Mouse (Mus musculus) forebrain, postnatal 0 days (tissue): ENCODE measurements around the gene Gimap4. TPM values are rescaled to one million over a fixed set of nuclear protein-coding genes. Genes with fewer than 3 reads are reported as not detected.

Source experiments
- ATAC-seq: fragments of 200-750 bp; cut with Nextera tagmentation; 2 replicates; pipeline ENCODE4 v1.8.0; 2017; ENCODE audit warnings: mild to moderate bottlenecking, moderate library complexity
- DNase-seq: peaks from one replicate; pipeline ENCODE4 v3.0.0-alpha.2; 2015
- H3K27ac ChIP-seq: fragments of 300-500 bp; sonication (generic); 2 replicates; pipeline ENCODE4 v1.5.1; 2014; ENCODE audit warnings: low read depth, mild to moderate bottlenecking, antibody characterized with exemption, low read length, moderate library complexity, mixed read lengths
- H3K27me3 ChIP-seq: fragments of 300-500 bp; sonication (generic); 2 replicates; pipeline ENCODE4 v1.6.1; 2014; ENCODE audit warnings: mild to moderate bottlenecking, low read length, mixed read lengths; ENCODE audit not compliant: insufficient read depth
- H3K36me3 ChIP-seq: fragments of 300-500 bp; sonication (generic); 2 replicates; pipeline ENCODE4 v1.6.1; 2014; ENCODE audit warnings: mild to moderate bottlenecking, moderate library complexity; ENCODE audit not compliant: insufficient read depth
- H3K4me1 ChIP-seq: fragments of 300-500 bp; sonication (generic); 2 replicates; pipeline ENCODE4 v1.6.1; 2014; ENCODE audit warnings: antibody characterized with exemption; ENCODE audit not compliant: insufficient read depth
- H3K4me2 ChIP-seq: fragments of 300-500 bp; sonication (generic); 2 replicates; pipeline ENCODE4 v1.6.1; 2014; ENCODE audit warnings: low read depth, mild to moderate bottlenecking, moderate library complexity
- H3K4me3 ChIP-seq: fragments of 300-500 bp; sonication (generic); 2 replicates; pipeline ENCODE4 v1.5.1; 2014; ENCODE audit warnings: low read depth, low read length, mixed read lengths
- H3K9ac ChIP-seq: fragments of 300-500 bp; sonication (generic); 2 replicates; pipeline ENCODE4 v1.6.1; 2014; ENCODE audit warnings: mild to moderate bottlenecking
- H3K9me3 ChIP-seq: fragments of 300-500 bp; sonication (generic); 2 replicates; pipeline ENCODE4 v1.6.1; 2016; ENCODE audit warnings: low read length
- CTCF ChIP-seq: sonication (generic); IDR thresholded peaks from 2 replicates; pipeline ENCODE4 v1.5.1; 2016; ENCODE audit warnings: antibody characterized with exemption, control low read depth, low read depth
- WGBS: fragments of 180-500 bp; shearing (Covaris S2); extraction: QIAGEN DNeasy Blood & Tissue Kit; methylation state at CpG from one replicate; pipeline ENCODE4 v1.1.7; 2014; 5-methylcytosine and 5-hydroxymethylcytosine counted together
- polyA plus RNA-seq: library from polyadenylated mRNA; unstranded; fragments of >200 nt; fragmentation: Nextera tagmentation; extraction: Ambion mirVana; gene quantifications from 2 replicates; pipeline ENCODE4 v1.2.1, GENCODE M21; 2015
- total RNA-seq: library from RNA; depleted of rRNA; stranded (reverse); fragments of >200 nt; gene quantifications from 2 replicates; pipeline ENCODE4 v1.2.3, GENCODE M21; 2014

Gimap4 gene
- total and polyA plus RNA-seq, 2 experiments from 2014 or later: 0.48 to 0.52 TPM

DNA sequence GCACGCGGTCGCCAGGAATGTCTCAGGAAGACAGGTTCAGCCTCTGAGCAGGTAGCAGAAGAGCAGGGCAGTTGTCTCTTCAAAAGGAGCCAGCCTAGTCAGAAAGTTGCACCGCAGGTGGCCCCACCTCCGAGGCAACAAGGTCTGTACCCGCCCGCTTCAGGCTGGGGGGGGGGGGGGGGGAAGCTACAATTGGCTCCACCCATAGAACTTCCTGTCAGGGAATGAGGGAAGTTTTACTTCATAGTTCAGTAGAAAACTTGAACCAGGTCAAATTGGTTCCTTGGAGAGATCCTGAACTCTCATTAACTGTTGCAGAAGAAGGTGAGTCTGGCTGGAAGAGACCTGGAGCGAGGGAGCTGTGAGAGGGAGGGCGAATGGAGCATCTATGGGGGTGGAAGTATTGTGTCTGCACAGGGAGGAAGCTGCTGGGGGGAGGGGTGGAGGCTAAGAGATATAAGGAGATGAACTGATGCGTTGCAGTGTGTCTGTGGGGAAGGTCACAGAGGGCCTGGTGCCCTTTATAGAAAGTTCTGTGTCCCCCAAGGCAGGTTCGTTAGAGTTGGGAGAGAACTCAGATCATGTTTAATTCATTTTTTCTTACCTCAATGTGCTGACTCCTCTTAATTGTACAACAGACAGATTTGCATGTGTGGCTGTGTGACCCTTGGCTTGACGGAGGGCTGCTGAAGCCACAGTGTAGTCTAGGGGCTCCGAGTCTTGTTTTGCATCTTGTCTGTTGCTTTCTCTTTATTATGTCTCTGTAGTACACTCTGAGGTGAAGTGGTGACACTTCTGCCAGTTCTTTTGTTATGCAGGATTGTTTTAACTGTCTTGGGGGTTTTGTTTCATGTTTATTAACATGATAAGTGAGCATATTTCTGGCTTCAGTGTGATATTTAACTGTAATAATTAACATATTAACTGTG, 8.2 kb upstream of the Gimap4 start, which contains the start of gene Gimap9:
Gene Gimap9, plus strand, starts transcription at position 199 of the 929 bp plus-strand sequence.
- TF ChIP-seq CTCF: no peak

DNA sequence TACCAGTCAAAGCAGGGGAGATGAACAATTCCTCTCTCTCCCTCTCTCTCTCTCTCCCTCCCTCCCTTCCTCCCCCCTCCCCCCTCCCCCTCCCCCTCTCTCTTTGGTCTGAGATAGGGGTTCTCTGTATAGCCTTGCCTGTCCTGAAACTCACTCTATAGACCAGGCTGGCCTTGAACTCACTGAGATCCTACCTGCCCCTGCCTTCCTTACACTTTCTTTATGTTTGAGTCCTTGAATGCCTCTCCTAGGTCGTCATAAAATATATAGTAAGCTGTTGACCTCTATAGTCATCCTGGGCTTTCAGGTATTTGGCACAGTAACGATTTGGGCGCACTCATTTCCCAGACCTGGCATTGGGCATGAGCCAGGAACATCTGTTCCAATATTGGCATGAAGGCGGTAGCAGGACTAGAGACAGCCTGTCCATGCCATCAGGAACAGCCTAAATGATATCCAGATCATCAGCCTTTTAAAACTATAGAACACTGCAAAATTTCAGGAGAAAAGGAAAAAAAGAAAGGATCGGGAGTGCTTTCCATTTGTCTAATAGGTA, 7.4 kb upstream of the Gimap4 start:
- no peaks in the 10 kb centered on the region for H3K9me3 ChIP-seq

More for the DNA sequence above, 8.2 kb upstream of the Gimap4 start, which contains the start of gene Gimap9:
- ATAC-seq (no peak), DNase-seq (no peak)
- Histone ChIP-seq H3K4me1 (no peaks in the 10 kb centered on the region), H3K9me3 (no peaks in the 10 kb centered on the region), H3K36me3 (no peaks in the 10 kb centered on the region), H3K4me2 (peak within 1 kb of the TSS; percentile 6), H3K27me3 (no peaks in the 10 kb centered on the region), H3K9ac (no peak within 1 kb of the TSS), H3K4me3 (no peak within 1 kb of the TSS), H3K27ac (no peak within 1 kb of the TSS)
- WGBS: 25% methylated on average over 13 of the region's 13 CpGs

DNA sequence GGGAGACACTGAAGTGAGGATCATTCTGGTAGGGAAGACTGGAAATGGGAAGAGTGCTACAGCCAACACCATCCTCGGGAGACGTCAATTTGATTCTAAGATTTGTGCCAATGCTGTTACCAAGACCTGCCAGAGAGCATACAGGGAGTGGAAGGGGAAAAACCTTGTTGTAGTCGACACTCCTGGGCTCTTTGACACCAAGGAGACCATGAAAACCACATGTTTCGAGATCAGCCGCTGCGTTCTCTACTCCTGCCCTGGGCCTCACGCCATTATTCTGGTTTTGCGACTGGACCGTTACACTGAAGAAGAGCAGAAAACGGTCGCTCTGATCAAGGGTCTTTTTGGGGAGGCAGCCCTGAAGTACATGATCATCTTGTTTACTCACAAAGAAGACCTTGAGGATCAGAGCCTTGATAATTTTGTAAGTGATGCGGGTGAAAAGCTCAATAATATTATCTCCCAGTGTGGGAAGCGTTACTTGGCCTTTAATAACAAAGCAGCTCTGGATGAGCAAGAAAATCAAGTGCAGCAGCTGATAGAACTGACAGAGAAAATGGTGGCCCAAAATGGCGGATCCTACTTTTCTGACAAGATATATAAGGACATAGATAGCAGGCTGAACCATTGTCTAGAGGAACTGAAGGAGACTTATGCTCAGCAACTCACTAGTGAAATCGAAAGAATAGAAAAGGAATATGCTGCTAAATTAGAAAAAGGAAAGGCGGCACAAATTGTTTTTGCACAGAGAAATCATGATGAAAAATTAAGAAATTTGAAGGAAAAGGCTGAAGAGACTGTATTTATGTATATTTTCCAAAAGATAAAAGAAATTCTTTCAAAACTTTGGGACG, 6.6 kb upstream of the Gimap4 start:
- 92% methylated on average over 17 of the region's 17 CpGs for WGBS
- Histone ChIP-seq H3K9me3 (no peaks in the 10 kb centered on the region), H3K27ac (no peak overlapping the region), H3K36me3 (no peaks in the 10 kb centered on the region), H3K4me3 (no peak overlapping the region), H3K4me1 (no peaks in the 10 kb centered on the region), H3K9ac (no peak overlapping the region), H3K27me3 (no peaks in the 10 kb centered on the region), H3K4me2 (no peak overlapping the region)
- DNase-seq (no peak), ATAC-seq (no peak)
- no peak for TF ChIP-seq CTCF

More for the DNA sequence above, 7.4 kb upstream of the Gimap4 start:
- H3K4me2 ChIP-seq: no peak overlapping the region
- WGBS: 74% methylated on average over 5 of the region's 5 CpGs
- H3K4me1 ChIP-seq: no peaks in the 10 kb centered on the region
- no peak overlapping the region for H3K27ac ChIP-seq
- H3K4me3 ChIP-seq: no peak overlapping the region
- no peak for TF ChIP-seq CTCF
- H3K36me3 ChIP-seq: no peaks in the 10 kb centered on the region
- DNase-seq: no peak
- H3K27me3 ChIP-seq: no peaks in the 10 kb centered on the region
- ATAC-seq: no peak
- H3K9ac ChIP-seq: no peak overlapping the region

DNA sequence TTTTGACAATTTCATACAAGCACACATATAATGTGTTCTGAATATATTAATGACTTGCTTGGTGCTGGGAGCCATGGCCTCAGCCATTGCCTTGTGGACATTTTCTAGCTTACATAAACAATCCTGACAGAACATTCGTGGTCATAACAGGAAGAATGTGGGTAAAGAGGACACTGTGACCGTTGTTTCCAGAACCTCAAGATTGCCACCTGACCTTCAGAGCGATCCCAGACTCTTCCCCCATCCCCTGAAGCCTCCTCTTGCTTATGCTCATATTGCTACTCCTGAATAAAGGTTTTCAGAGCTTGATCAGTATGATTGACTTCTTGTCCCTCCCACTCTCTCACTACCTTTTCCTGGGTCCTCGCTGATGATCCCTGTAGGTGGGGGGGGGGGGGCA, 6.0 kb upstream of the Gimap4 start:
- Histone ChIP-seq H3K9ac (no peak overlapping the region), H3K4me2 (no peak overlapping the region), H3K9me3 (no peaks in the 10 kb centered on the region), H3K4me1 (no peaks in the 10 kb centered on the region), H3K4me3 (no peak overlapping the region), H3K36me3 (no peaks in the 10 kb centered on the region), H3K27me3 (no peaks in the 10 kb centered on the region), H3K27ac (no peak overlapping the region)
- no peak for DNase-seq
- no peak for TF ChIP-seq CTCF
- no peak for ATAC-seq
- 92% methylated on average over 4 of the region's 4 CpGs for WGBS

DNA sequence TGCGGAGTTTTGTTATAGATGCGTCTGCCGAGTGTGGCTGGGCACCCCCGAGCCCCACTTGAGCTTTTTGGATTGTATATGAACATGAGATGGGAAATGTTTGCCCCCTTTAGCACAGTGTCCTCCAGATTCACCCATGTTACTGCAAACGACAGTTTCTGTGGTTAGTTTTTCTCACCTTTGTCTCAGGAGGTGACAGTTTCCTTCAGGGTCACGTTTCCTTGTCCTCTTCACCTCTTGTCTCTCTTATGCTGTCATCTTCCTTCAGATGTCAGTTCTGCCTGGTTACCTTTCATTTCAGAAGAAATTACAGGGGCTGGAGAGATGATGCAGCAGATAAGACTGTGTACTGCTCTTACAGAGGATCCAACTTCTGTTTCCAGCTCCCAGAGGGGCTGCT, 4.6 kb upstream of the Gimap4 start:
- Histone ChIP-seq H3K4me1 (no peaks in the 10 kb centered on the region), H3K4me2 (no peak overlapping the region), H3K27ac (no peak overlapping the region), H3K27me3 (no peaks in the 10 kb centered on the region), H3K9me3 (no peaks in the 10 kb centered on the region), H3K4me3 (no peak overlapping the region), H3K9ac (no peak overlapping the region), H3K36me3 (no peaks in the 10 kb centered on the region)
- no peak for TF ChIP-seq CTCF
- DNase-seq: no peak
- WGBS: 86% methylated on average over 6 of the region's 6 CpGs
- ATAC-seq: no peak

DNA sequence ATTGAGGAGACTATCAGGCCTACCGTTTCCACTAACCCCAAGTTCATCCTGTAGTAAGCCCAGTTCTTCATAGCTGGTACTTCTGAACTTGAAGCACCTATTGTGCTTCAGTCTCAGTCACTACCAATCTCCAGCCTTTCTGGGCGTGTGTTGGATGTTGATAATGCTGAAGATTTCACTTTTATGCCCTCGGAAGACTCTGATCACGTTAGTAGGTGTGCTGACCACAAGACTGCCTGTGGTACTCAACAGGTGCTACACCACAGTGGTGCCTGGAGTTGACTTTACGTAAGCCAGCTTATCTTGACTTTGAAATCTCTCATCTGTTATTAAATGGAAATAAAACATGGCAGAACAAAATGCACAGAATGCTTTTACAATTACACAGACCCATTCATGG, 3.9 kb upstream of the Gimap4 start:
- no peaks in the 10 kb centered on the region for H3K27me3 ChIP-seq
- H3K9ac ChIP-seq: no peak overlapping the region
- no peaks in the 10 kb centered on the region for H3K9me3 ChIP-seq
- no peak overlapping the region for H3K4me3 ChIP-seq
- no peak for TF ChIP-seq CTCF
- H3K4me1 ChIP-seq: no peaks in the 10 kb centered on the region
- H3K36me3 ChIP-seq: no peaks in the 10 kb centered on the region
- H3K4me2 ChIP-seq: no peak overlapping the region
- 85% methylated on average over 5 of the region's 5 CpGs for WGBS
- ATAC-seq (no peak), DNase-seq (no peak)
- no peak overlapping the region for H3K27ac ChIP-seq
